Mouse (Mus musculus): ENCODE data around the gene Fam83e.

GRCm38 (mm10) chr7:45775237-45775636 lies 54.2 kb downstream of the Fam83e start:
- TF ChIP-seq CTCF (conservative IDR thresholded peaks at IDR 0.05 in 1 of 2, IDR thresholded peaks at IDR 0.05 in 1 of 2; ENCODE audit: low read depth in 2 of 2, low read length in 2 of 2) (no peak), ZMIZ1 (IDR thresholded peaks at IDR 0.05; ENCODE audit: low read depth, low read length) (no peak), POLR2A (IDR thresholded peaks at IDR 0.05; ENCODE audit: low read depth, low read length) (no peak), CHD2 (IDR thresholded peaks at IDR 0.05; ENCODE audit: low read length) (no peak), CHD1 (IDR thresholded peaks at IDR 0.05; ENCODE audit: low read depth, low read length) (no peak), MAFK (IDR thresholded peaks at IDR 0.05; ENCODE audit: insufficient replicate concordance, low read length) (no peak), NELFE (IDR thresholded peaks at IDR 0.05; ENCODE audit: low read depth, low read length) (no peak), SIN3A (IDR thresholded peaks at IDR 0.05; ENCODE audit: low read length) (no peak), POLR2AphosphoS2 (IDR thresholded peaks at IDR 0.05; ENCODE audit: low read depth, low read length) (no peak)
